Mouse (Mus musculus) heart, embryonic 10.5 days (tissue): ENCODE measurements around the gene Wbp2. TPM values are rescaled to one million over a fixed set of nuclear protein-coding genes. Genes with fewer than 3 reads are reported as not detected.
"Not testable (repeated sequence)": the region's sequence is repeated elsewhere in the genome, so short reads cannot be mapped to it uniquely, and the experiment has no call there.

ENCODE experiments used
- DNase-seq: peaks from one replicate; pipeline ENCODE4 v3.0.0-alpha.2; 2017; ENCODE audit warnings: low spot score
- H3K27ac ChIP-seq: fragments of 300-500 bp; sonication (generic); 2 replicates; pipeline ENCODE4 v1.5.1; 2016; ENCODE audit warnings: mild to moderate bottlenecking
- H3K27me3 ChIP-seq: fragments of 300-500 bp; sonication (generic); 2 replicates; pipeline ENCODE4 v1.6.1; 2016; ENCODE audit warnings: mild to moderate bottlenecking; ENCODE audit not compliant: poor library complexity, insufficient read depth, severe bottlenecking
- H3K36me3 ChIP-seq: fragments of 300-500 bp; sonication (generic); 2 replicates; pipeline ENCODE4 v1.6.1; 2016; ENCODE audit warnings: mild to moderate bottlenecking, moderate library complexity
- H3K4me1 ChIP-seq: fragments of 300-500 bp; sonication (generic); 2 replicates; pipeline ENCODE4 v1.6.1; 2016; ENCODE audit warnings: mild to moderate bottlenecking
- H3K4me3 ChIP-seq: fragments of 300-500 bp; sonication (generic); 2 replicates; pipeline ENCODE4 v1.5.1; 2016; ENCODE audit warnings: mild to moderate bottlenecking, moderate library complexity
- H3K9me3 ChIP-seq: fragments of 300-500 bp; sonication (generic); 2 replicates; pipeline ENCODE4 v1.6.1; 2016; ENCODE audit warnings: mild to moderate bottlenecking, moderate library complexity
- WGBS: fragments of 180-500 bp; shearing (Covaris S2); methylation state at CpG from one replicate; pipeline ENCODE4 v1.1.7; 2016; 5-methylcytosine and 5-hydroxymethylcytosine counted together
- polyA plus RNA-seq: library from polyadenylated mRNA; unstranded; fragments of >200 nt; fragmentation: Nextera tagmentation; extraction: Ambion mirVana; gene quantifications from 2 replicates; pipeline ENCODE4 v1.2.1, GENCODE M21; 2016

Gene Wbp2
- polyA plus RNA-seq, 1 experiment from 2014 or later = 122 TPM

GRCm38 (mm10) chr11:116093771-116094565 lies 7.2 kb upstream of the Wbp2 start:
- peak; percentile 76 for DNase-seq
- Histone ChIP-seq H3K36me3 (0 out of 2 replicates have a peak, but pooled peaks cover 3% of the 10 kb centered on the region), H3K27ac (peak overlapping the region; percentile 83), H3K4me3 (peak overlapping the region; percentile 16; the same call in 1 of the 2 replicates), H3K4me1 (peaks cover 16% of the 10 kb centered on the region), H3K27me3 (no peaks in the 10 kb centered on the region), H3K9me3 (no peaks in the 10 kb centered on the region)
- 24% methylated on average over 16 of the region's 16 CpGs for WGBS

GRCm38 (mm10) chr11:116092959-116093358 lies 6.2 kb upstream of the Wbp2 start:
- not testable (repeated sequence) for H3K4me3 ChIP-seq, H3K27me3 ChIP-seq, H3K36me3 ChIP-seq, H3K9me3 ChIP-seq, H3K27ac ChIP-seq, DNase-seq
- WGBS = 90% methylated on average over 6 of the region's 6 CpGs
- H3K4me1 ChIP-seq = peaks cover 20% of the 10 kb centered on the region

- no peak overlapping the region for H3K4me3 ChIP-seq
- H3K9me3 ChIP-seq = no peaks in the 10 kb centered on the region
- peaks cover 26% of the 10 kb centered on the region for H3K4me1 ChIP-seq
- H3K27me3 ChIP-seq = no peaks in the 10 kb centered on the region
- H3K36me3 ChIP-seq = 0 out of 2 replicates have a peak, but pooled peaks cover under 1% of the 10 kb centered on the region
- WGBS = 87% methylated on average over 6 of the region's 6 CpGs
- peak overlapping the region; percentile 17; the same call in 1 of the 2 replicates for H3K27ac ChIP-seq
- no peak for DNase-seq
Measured at GRCm38 (mm10) chr11:116091591-116091990, 4.8 kb upstream of the Wbp2 start.

- Histone ChIP-seq H3K36me3 (peaks cover 7% of the 10 kb centered on the region; the same call in 1 of the 2 replicates), H3K9me3 (no peaks in the 10 kb centered on the region), H3K27ac (no peak overlapping the region), H3K27me3 (no peaks in the 10 kb centered on the region), H3K4me3 (no peak overlapping the region), H3K4me1 (peaks cover 41% of the 10 kb centered on the region)
- no peak for DNase-seq
- WGBS = 89% methylated on average over 6 of the region's 6 CpGs
Measured at GRCm38 (mm10) chr11:116089545-116089944, 2.8 kb upstream of the Wbp2 start.

GRCm38 (mm10) chr11:116088741-116089394 lies 2.1 kb upstream of the Wbp2 start:
- Histone ChIP-seq H3K4me1 (peaks cover 37% of the 10 kb centered on the region), H3K36me3 (peaks cover 13% of the 10 kb centered on the region), H3K27ac (peak overlapping the region; percentile 88; the same call in 1 of the 2 replicates), H3K27me3 (no peaks in the 10 kb centered on the region), H3K9me3 (no peaks in the 10 kb centered on the region), H3K4me3 (no peak overlapping the region)
- no peak for DNase-seq
- WGBS = 62% methylated on average over 11 of the region's 11 CpGs

- DNase-seq = no peak
- Histone ChIP-seq H3K36me3 (peaks cover 19% of the 10 kb centered on the region), H3K27ac (peak overlapping the region; percentile 88; the same call in 1 of the 2 replicates), H3K9me3 (no peaks in the 10 kb centered on the region), H3K4me3 (no peak overlapping the region; the same call in 1 of the 2 replicates), H3K4me1 (peaks cover 33% of the 10 kb centered on the region), H3K27me3 (no peaks in the 10 kb centered on the region)
- 79% methylated on average over 8 of the region's 8 CpGs for whole genome bisulfite sequencing
Measured at GRCm38 (mm10) chr11:116088188-116088587, 1.4 kb upstream of the Wbp2 start.

- 5% methylated on average over 31 of the region's 31 CpGs for WGBS
- Histone ChIP-seq H3K36me3 (peaks cover 25% of the 10 kb centered on the region), H3K4me3 (peak overlapping the region; percentile 63), H3K4me1 (peaks cover 33% of the 10 kb centered on the region), H3K27me3 (no peaks in the 10 kb centered on the region), H3K27ac (peak overlapping the region; percentile 88), H3K9me3 (no peaks in the 10 kb centered on the region)
- peak; percentile 96 for DNase-seq
Measured at GRCm38 (mm10) chr11:116087194-116088130, 667 bp upstream of the Wbp2 start.

GRCm38 (mm10) chr11:116084166-116084565 lies 2.6 kb downstream of the Wbp2 start:
- WGBS = 88% methylated on average over 6 of the region's 6 CpGs
- H3K36me3 ChIP-seq = peaks cover 58% of the 10 kb centered on the region
- H3K27me3 ChIP-seq = no peaks in the 10 kb centered on the region
- H3K4me3 ChIP-seq = no peak overlapping the region
- peaks cover 43% of the 10 kb centered on the region for H3K4me1 ChIP-seq
- no peak for DNase-seq
- H3K9me3 ChIP-seq = no peaks in the 10 kb centered on the region
- H3K27ac ChIP-seq = no peak overlapping the region

GRCm38 (mm10) chr11:116083096-116083672 lies 3.6 kb downstream of the Wbp2 start:
- no peak overlapping the region for H3K4me3 ChIP-seq
- DNase-seq = no peak
- H3K4me1 ChIP-seq = peaks cover 46% of the 10 kb centered on the region
- no peaks in the 10 kb centered on the region for H3K9me3 ChIP-seq
- H3K27ac ChIP-seq = no peak overlapping the region
- H3K27me3 ChIP-seq = no peaks in the 10 kb centered on the region
- peaks cover 65% of the 10 kb centered on the region for H3K36me3 ChIP-seq
- 91% methylated on average over 14 of the region's 14 CpGs for WGBS

- Histone ChIP-seq H3K4me1 (peaks cover 55% of the 10 kb centered on the region), H3K27me3 (no peaks in the 10 kb centered on the region), H3K27ac (0 out of 2 replicates have a peak overlapping the region, but pooled peaks have one; percentile 11), H3K36me3 (peaks cover 65% of the 10 kb centered on the region), H3K4me3 (no peak overlapping the region), H3K9me3 (no peaks in the 10 kb centered on the region)
- 74% methylated on average over 6 of the region's 6 CpGs for WGBS
- DNase-seq = no peak
Measured at GRCm38 (mm10) chr11:116081081-116081480, 5.7 kb downstream of the Wbp2 start.

GRCm38 (mm10) chr11:116079511-116079910 lies 7.3 kb downstream of the Wbp2 start:
- Histone ChIP-seq H3K27me3 (no peaks in the 10 kb centered on the region), H3K9me3 (no peaks in the 10 kb centered on the region), H3K4me3 (no peak overlapping the region), H3K27ac (peak overlapping the region; percentile 84; the same call in 1 of the 2 replicates), H3K36me3 (peaks cover 57% of the 10 kb centered on the region), H3K4me1 (peaks cover 53% of the 10 kb centered on the region)
- 79% methylated on average over 10 of the region's 10 CpGs for WGBS
- no peak for DNase-seq
